Mouse (Mus musculus) intestine, embryonic 16.5 days (tissue): ENCODE results near the gene Sox1. TPM values are rescaled to one million over a fixed set of nuclear protein-coding genes. Genes with fewer than 3 reads are reported as not detected.
A peak's percentile ranks its signal among the peaks of the same experiment; 100 is the strongest.

ENCODE experiments used
- ATAC-seq: fragments of 200-750 bp; cut with Nextera tagmentation; 2 replicates; pipeline ENCODE4 v1.8.0; 2017; ENCODE audit warnings: moderate TSS enrichment, moderate library complexity
- H3K27ac ChIP-seq: fragments of 300-500 bp; sonication (generic); 2 replicates; pipeline ENCODE4 v1.5.1; 2014; ENCODE audit warnings: mild to moderate bottlenecking, low read length
- H3K27me3 ChIP-seq: fragments of 300-500 bp; sonication (generic); replicated peaks from 2 replicates; pipeline ENCODE4 v1.6.1; 2014; ENCODE audit warnings: low read length, control low read depth, mixed read lengths; ENCODE audit not compliant: control insufficient read depth, insufficient read depth
- H3K36me3 ChIP-seq: fragments of 300-500 bp; sonication (generic); 2 replicates; pipeline ENCODE4 v1.6.1; 2014; ENCODE audit warnings: low read length, control low read depth; ENCODE audit not compliant: control insufficient read depth, insufficient read depth
- H3K4me1 ChIP-seq: fragments of 300-500 bp; sonication (generic); 2 replicates; pipeline ENCODE4 v1.6.1; 2014; ENCODE audit warnings: low read length, control low read depth, mixed read lengths; ENCODE audit not compliant: control insufficient read depth, insufficient read depth
- H3K4me2 ChIP-seq: fragments of 300-500 bp; sonication (generic); 2 replicates; pipeline ENCODE4 v1.6.1; 2014; ENCODE audit warnings: low read depth, low read length, control low read depth
- H3K4me3 ChIP-seq: fragments of 300-500 bp; sonication (generic); 2 replicates; pipeline ENCODE4 v1.5.1; 2014; ENCODE audit warnings: mild to moderate bottlenecking, low read length
- H3K9ac ChIP-seq: fragments of 300-500 bp; sonication (generic); 2 replicates; pipeline ENCODE4 v1.6.1; 2014; ENCODE audit warnings: low read depth, low read length
- H3K9me3 ChIP-seq: fragments of 300-500 bp; sonication (generic); 2 replicates; pipeline ENCODE4 v1.6.1; 2016; ENCODE audit warnings: low read length, control low read depth; ENCODE audit not compliant: control insufficient read depth
- WGBS: fragments of 180-500 bp; shearing (Covaris S2); extraction: QIAGEN DNeasy Blood & Tissue Kit; methylation state at CpG from one replicate; pipeline ENCODE4 v1.1.7; 2014; 5-methylcytosine and 5-hydroxymethylcytosine counted together
- polyA plus RNA-seq: library from polyadenylated mRNA; unstranded; fragments of >200 nt; fragmentation: Nextera tagmentation; extraction: Ambion mirVana; gene quantifications from 2 replicates; pipeline ENCODE4 v1.2.1, GENCODE M21; 2015

The Sox1 gene
- polyA plus RNA-seq, 1 experiment from 2014 or later: not detected

DNA sequence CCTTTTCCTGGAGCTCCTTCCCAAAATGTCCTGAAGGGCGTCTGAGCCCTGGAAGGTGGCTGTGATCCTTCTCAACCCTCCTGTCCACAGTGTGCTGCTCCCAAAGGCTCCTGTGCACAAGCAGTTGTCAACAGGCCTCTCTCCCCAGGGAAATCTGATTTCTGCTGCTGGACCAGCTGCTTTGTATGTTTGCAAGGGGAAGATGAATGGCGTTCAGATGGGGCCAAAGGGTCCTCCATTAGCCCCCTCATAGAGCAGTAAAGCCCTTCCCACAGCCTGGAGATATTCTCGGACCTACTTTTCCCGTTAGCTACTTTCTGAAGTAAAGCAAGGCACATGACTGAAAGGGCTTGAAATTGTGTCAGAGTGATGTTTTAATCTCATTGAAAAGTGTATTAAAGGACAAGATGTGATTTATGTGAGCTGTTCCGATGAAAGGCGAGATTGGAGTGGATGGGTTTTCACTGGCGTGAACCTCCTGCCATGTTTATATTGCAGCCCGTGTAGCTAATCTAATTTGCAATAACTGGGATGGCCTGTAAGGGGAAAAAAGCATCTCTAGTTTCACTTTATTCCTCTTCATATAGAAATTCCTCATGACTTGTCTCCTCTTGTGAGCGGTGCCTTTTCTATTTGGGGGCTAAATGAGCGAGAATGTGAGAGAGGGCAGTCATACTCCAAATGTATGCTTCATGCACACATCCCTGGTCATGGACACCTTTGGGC is 6.5 kb upstream of the Sox1 start:
- no peaks in the 10 kb centered on the region for H3K9me3 ChIP-seq
- peaks cover 14% of the 10 kb centered on the region for H3K4me1 ChIP-seq
- no peak overlapping the region for H3K9ac ChIP-seq
- H3K27me3 ChIP-seq: peaks cover 92% of the 10 kb centered on the region
- no peak overlapping the region for H3K27ac ChIP-seq
- no peak overlapping the region for H3K4me3 ChIP-seq
- no peaks in the 10 kb centered on the region for H3K36me3 ChIP-seq
- no peak for ATAC-seq
- no peak overlapping the region for H3K4me2 ChIP-seq
- 8% methylated on average over 10 of the region's 10 CpGs for WGBS

DNA sequence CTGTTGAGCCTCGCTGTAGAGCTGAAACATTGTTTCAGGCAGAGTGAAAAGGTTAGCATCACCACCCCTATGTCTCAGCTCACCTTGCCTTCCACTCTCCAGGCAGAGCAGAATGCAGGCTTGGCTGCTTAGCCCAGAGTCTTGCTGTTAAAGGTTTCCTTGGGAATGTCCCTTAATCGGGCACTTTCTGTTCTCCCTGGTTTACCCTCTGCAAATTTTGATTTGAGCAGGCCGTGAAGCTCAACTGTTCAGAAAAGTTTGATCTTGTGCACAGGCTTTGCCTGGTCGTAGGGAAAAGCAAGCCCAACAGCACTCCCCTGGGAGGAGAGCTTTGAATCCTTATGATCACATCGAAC is 6.0 kb upstream of the Sox1 start:
- Histone ChIP-seq H3K36me3 (no peaks in the 10 kb centered on the region), H3K9me3 (no peaks in the 10 kb centered on the region), H3K27ac (no peak overlapping the region), H3K4me3 (no peak overlapping the region), H3K27me3 (peaks cover 91% of the 10 kb centered on the region), H3K4me2 (no peak overlapping the region), H3K9ac (no peak overlapping the region), H3K4me1 (peaks cover 14% of the 10 kb centered on the region)
- ATAC-seq: no peak
- WGBS: 2% methylated on average over 5 of the region's 5 CpGs

DNA sequence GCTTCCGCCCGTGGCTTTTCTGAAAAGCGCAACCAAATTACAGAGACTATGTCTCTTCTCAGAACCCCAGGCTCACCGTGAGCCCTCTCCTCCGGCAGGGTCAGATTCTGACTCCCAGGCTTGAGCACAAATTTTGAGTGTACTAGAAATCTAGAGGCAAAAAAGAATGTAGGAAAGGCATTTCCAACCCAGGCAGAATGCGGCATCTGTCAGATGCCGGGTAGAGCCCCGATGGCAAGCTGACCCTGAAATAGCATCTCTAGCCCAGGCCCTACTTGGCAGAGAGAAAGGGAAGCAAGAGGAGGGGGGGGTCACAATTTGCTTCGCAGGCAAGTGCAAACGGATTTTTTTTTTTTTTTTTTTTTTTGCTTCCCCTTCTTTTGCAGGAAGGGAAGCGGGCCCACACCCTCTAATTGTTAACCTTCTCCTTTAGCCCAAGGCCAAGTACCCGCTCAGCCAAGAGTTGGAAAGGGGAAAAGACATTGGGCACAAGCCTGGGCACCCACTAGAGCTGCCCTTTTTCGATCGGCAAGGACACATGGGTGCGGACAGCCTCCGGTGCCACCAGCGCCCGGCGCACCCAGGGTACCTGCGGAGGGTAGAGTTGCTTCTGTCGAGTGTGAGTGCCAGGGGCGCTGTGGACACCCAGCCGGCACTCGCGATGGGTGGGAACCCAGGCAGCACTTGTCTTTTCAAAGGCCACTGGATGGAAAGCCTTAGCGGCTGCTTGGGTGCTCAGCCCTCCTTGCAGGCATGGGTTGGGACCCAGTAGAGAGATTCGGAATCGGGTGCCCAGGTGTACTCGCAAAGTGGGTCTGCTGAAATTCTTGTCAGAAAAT is 5.1 kb upstream of the Sox1 start:
- H3K36me3 ChIP-seq: no peaks in the 10 kb centered on the region
- H3K27ac ChIP-seq: no peak overlapping the region
- peaks cover 92% of the 10 kb centered on the region for H3K27me3 ChIP-seq
- H3K4me2 ChIP-seq: no peak overlapping the region
- peaks cover 8% of the 10 kb centered on the region for H3K4me1 ChIP-seq
- no peak overlapping the region for H3K9ac ChIP-seq
- ATAC-seq: no peak
- no peak overlapping the region for H3K4me3 ChIP-seq
- H3K9me3 ChIP-seq: no peaks in the 10 kb centered on the region
- 2% methylated on average over 29 of the region's 29 CpGs for WGBS

DNA sequence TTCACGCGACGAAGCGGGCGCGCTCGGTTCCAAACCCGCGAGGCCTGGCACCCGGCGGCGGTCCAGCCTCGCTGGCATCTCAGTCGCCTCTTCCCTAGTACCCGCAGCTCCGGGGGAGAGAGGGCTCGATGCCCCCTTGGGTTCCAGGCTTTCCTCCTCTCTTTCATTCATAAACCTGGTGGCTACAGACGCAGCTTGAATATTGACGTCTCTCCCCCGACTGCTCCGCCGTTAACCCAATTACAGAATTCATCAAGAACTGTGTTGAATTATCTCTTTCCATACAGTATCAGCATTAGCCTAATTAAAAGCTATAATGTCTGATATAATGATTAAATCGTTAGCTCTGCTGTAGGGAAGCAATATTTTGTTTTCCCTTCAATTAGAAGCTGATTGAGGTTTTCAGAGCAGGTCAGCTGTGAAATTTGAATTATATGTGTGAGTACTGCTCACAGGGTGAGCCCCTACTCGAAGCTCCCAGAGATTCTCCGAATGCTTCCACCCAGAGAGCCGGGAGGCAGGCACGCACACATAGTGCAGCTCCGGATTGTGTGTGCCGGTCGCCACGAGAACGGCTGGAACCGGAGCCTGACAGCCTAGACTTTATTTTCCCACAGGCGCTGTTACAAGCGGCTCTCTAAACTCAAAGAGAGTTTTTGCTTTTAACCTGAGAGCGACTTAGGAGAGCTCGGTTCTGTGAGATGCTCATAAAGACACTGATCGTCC is 4.3 kb upstream of the Sox1 start:
- H3K4me1 ChIP-seq: peaks cover 6% of the 10 kb centered on the region
- H3K9ac ChIP-seq: no peak overlapping the region
- no peak for ATAC-seq
- no peaks in the 10 kb centered on the region for H3K36me3 ChIP-seq
- H3K9me3 ChIP-seq: no peaks in the 10 kb centered on the region
- no peak overlapping the region for H3K4me3 ChIP-seq
- no peak overlapping the region for H3K4me2 ChIP-seq
- no peak overlapping the region for H3K27ac ChIP-seq
- WGBS: 2% methylated on average over 38 of the region's 38 CpGs
- H3K27me3 ChIP-seq: peaks cover 92% of the 10 kb centered on the region

DNA sequence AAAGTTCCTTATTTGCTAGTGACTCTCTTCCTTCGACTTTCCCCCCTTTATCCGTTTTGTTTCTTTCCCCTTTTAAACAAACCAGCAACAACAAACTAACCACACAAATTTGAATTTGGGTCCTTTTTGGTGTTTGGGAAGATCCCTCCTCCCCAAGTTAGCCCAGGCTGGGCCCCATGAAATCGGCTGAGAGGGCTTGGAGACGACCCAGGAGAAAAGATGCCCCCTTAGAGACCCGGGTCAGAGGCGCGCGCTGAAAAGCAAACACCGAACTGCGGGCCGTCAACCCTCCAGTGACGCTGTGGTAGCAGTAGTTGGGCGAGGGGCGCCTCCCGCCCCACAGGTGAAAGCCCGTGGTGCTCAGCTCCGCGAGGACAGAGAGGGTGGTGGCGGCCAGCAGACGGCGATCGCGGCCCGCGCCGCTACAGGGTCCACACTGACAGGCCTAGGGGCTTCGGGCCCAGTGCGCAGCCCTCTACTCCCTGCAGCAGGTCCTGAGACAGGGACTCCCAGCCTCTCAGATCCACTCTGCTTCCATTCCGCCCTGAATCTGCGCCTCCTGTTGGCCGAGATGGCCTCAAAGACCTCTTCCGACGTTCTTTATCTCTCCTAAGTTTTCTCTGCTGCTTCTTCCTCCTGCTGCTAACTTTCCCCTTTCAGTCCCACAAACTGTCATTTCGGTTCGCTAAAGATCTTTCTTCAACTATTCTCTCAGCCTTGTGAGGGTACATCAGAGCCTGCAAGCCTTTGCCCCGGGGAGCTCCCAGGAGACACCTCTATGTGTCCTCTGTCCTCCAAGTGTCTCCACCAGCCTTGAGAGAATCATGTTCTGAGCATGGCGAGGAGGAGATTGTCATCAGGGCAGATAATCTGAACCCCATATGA is 3.5 kb upstream of the Sox1 start:
- Histone ChIP-seq H3K4me1 (peaks cover 5% of the 10 kb centered on the region), H3K9me3 (no peaks in the 10 kb centered on the region), H3K27ac (no peak overlapping the region), H3K27me3 (peaks cover 92% of the 10 kb centered on the region), H3K9ac (no peak overlapping the region), H3K4me2 (no peak overlapping the region), H3K4me3 (no peak overlapping the region), H3K36me3 (no peaks in the 10 kb centered on the region)
- 2% methylated on average over 37 of the region's 37 CpGs for WGBS
- no peak for ATAC-seq

DNA sequence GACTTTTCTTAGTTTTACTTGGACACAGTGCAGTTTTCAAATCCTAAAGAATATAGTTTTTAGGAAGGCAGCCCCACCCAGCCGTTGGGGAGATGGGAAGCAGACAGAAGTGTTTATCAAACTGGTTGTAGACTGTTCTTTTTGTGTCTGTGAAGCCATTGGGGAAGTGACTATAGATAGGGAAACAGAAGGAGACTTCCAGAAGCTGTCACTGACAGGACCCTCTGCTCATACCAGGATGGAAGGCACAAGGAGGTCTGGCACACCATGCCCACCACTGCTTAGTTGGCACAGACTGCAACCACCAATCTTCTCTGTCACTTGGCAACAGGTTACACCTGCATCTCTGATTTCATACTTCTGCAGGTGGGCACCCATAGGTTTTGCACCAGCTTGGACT is 2.3 kb upstream of the Sox1 start:
- WGBS: 13% methylated on average over 1 of the region's 1 CpGs
- Histone ChIP-seq H3K36me3 (no peaks in the 10 kb centered on the region), H3K4me3 (no peak overlapping the region), H3K4me1 (peaks cover 14% of the 10 kb centered on the region), H3K4me2 (no peak overlapping the region), H3K27ac (no peak overlapping the region), H3K9ac (no peak overlapping the region), H3K9me3 (no peaks in the 10 kb centered on the region), H3K27me3 (peaks cover 92% of the 10 kb centered on the region)
- ATAC-seq: no peak

DNA sequence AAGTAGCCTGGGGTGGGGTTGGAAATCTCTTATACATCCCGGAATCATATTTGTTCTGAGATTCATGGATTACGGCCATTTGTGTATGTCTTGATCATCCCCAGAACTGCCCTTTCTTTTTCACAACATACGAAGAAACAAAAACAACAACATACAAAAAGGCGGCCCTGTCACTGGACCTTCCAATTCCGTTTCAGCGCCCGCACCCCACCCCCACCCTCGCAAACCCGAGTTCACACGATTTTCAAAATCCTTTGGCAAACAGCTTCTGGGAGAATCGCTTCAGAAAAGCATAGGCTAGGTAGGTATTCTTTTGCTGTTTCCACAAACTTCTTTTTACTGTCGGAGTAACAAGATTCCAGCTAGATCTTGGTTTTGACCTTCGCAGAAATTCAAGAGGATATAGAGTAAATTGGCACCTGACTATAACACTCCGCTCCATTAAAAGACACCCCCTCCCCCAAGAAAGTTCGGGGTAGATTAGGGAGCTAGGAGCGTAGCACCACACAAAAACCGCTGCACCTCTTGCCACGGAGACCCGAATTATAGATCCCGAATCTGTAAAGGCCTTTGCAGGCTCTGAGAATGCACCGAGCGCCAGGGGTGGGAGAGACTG is 602 bp upstream of the Sox1 start:
- H3K4me2 ChIP-seq: peak overlapping the region; percentile 52
- no peak for ATAC-seq
- 2% methylated on average over 22 of the region's 22 CpGs for WGBS

DNA sequence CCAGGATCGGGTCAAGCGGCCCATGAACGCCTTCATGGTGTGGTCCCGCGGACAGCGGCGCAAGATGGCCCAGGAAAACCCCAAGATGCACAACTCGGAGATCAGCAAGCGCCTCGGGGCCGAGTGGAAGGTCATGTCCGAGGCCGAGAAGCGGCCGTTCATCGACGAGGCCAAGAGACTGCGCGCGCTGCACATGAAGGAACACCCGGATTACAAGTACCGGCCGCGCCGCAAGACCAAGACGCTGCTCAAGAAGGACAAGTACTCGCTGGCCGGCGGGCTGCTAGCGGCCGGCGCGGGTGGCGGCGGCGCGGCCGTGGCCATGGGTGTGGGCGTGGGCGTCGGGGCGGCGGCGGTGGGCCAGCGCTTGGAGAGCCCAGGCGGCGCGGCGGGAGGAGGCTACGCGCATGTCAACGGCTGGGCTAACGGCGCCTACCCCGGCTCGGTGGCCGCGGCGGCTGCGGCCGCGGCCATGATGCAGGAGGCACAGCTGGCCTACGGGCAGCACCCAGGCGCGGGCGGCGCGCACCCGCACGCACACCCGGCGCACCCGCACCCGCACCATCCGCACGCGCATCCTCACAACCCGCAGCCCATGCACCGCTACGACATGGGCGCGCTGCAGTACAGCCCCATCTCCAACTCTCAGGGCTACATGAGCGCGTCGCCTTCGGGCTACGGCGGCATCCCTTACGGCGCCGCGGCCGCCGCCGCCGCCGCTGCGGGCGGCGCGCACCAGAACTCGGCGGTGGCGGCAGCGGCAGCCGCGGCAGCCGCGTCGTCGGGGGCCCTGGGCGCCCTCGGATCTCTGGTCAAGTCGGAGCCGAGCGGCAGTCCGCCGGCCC is 1.6 kb downstream of the Sox1 start:
- Histone ChIP-seq H3K27me3 (peaks cover 85% of the 10 kb centered on the region), H3K27ac (no peak overlapping the region), H3K4me1 (peaks cover 17% of the 10 kb centered on the region), H3K4me3 (peak overlapping the region; percentile 30), H3K36me3 (no peaks in the 10 kb centered on the region), H3K4me2 (peak overlapping the region; percentile 43), H3K9me3 (no peaks in the 10 kb centered on the region), H3K9ac (no peak overlapping the region)
- WGBS: under 1% methylated on average over 116 of the region's 118 CpGs
- ATAC-seq: peak; percentile 30; the same call in 1 of the 2 replicates

More for the DNA sequence above, 602 bp upstream of the Sox1 start:
- Histone ChIP-seq H3K4me1 (peaks cover 14% of the 10 kb centered on the region), H3K27me3 (peaks cover 87% of the 10 kb centered on the region), H3K27ac (no peak overlapping the region), H3K9ac (no peak overlapping the region), H3K36me3 (no peaks in the 10 kb centered on the region), H3K9me3 (no peaks in the 10 kb centered on the region), H3K4me3 (peak overlapping the region; percentile 41)
